Mouse (Mus musculus): Measurements from ENCODE around the gene Osbpl11. TPM values are rescaled to one million over a fixed set of nuclear protein-coding genes. Genes with fewer than 3 reads are reported as not detected.

The Osbpl11 gene
- polyA plus RNA-seq, 1 experiment from 2014 or later, result 17.6 TPM

- Histone ChIP-seq H3K4me1 (no peaks in the 10 kb centered on the region), H3K9ac (no peak overlapping the region), H3K4me3 (no peak overlapping the region), H3K27me3 (no peaks in the 10 kb centered on the region), H3K9me3 (no peaks in the 10 kb centered on the region), H3K36me3 (no peaks in the 10 kb centered on the region), H3K4me2 (replicated peaks) (no peak overlapping the region), H3K27ac (no peak overlapping the region)
- 85% methylated on average over 3 of the region's 3 CpGs for WGBS
- no peak for ATAC-seq (ENCODE audit: low FRiP score, low read depth)
These were observed 5.0 kb upstream of the Osbpl11 start for GRCm38 (mm10) chr16:33179911-33180310.

GRCm38 (mm10) chr16:33180793-33181192 lies 4.1 kb upstream of the Osbpl11 start:
- H3K27ac ChIP-seq, result no peak overlapping the region
- H3K9me3 ChIP-seq, result no peaks in the 10 kb centered on the region
- WGBS, result 60% methylated on average over 3 of the region's 3 CpGs
- H3K4me3 ChIP-seq, result no peak overlapping the region
- no peak overlapping the region for H3K9ac ChIP-seq
- H3K27me3 ChIP-seq, result no peaks in the 10 kb centered on the region
- peaks cover 3% of the 10 kb centered on the region for H3K4me1 ChIP-seq
- no peak overlapping the region for H3K4me2 ChIP-seq (replicated peaks)
- H3K36me3 ChIP-seq, result no peaks in the 10 kb centered on the region
- ATAC-seq (ENCODE audit: low FRiP score, low read depth), result no peak

- H3K36me3 ChIP-seq, result no peaks in the 10 kb centered on the region
- no peaks in the 10 kb centered on the region for H3K27me3 ChIP-seq
- peak overlapping the region; percentile 90 for H3K27ac ChIP-seq
- H3K4me2 ChIP-seq (replicated peaks), result peak overlapping the region; percentile 97
- under 1% methylated on average over 53 of the region's 59 CpGs for WGBS
- ATAC-seq (ENCODE audit: low FRiP score, low read depth), result peak; percentile 79; the same call in 1 of the 2 replicates
- peak overlapping the region; percentile 94 for H3K4me3 ChIP-seq
- H3K9ac ChIP-seq, result peak overlapping the region; percentile 95
- no peaks in the 10 kb centered on the region for H3K9me3 ChIP-seq
- H3K4me1 ChIP-seq, result peaks cover 27% of the 10 kb centered on the region
These were observed 583 bp downstream of the Osbpl11 start for GRCm38 (mm10) chr16:33185261-33186046.

GRCm38 (mm10) chr16:33186134-33186533 lies 1.3 kb downstream of the Osbpl11 start:
- WGBS, result 29% methylated on average over 4 of the region's 4 CpGs
- H3K27ac ChIP-seq, result no peak overlapping the region; the same call in 1 of the 2 replicates
- H3K4me2 ChIP-seq (replicated peaks), result peak overlapping the region; percentile 97
- no peaks in the 10 kb centered on the region for H3K36me3 ChIP-seq
- ATAC-seq (ENCODE audit: low FRiP score, low read depth), result no peak
- peaks cover 27% of the 10 kb centered on the region for H3K4me1 ChIP-seq
- H3K4me3 ChIP-seq, result peak overlapping the region; percentile 94
- H3K9me3 ChIP-seq, result no peaks in the 10 kb centered on the region
- H3K27me3 ChIP-seq, result no peaks in the 10 kb centered on the region
- peak overlapping the region; percentile 95 for H3K9ac ChIP-seq

GRCm38 (mm10) chr16:33188076-33188475 lies 3.2 kb downstream of the Osbpl11 start:
- no peaks in the 10 kb centered on the region for H3K27me3 ChIP-seq
- 60% methylated on average over 3 of the region's 3 CpGs for WGBS
- H3K36me3 ChIP-seq, result no peaks in the 10 kb centered on the region
- peaks cover 27% of the 10 kb centered on the region for H3K4me1 ChIP-seq
- H3K4me2 ChIP-seq (replicated peaks), result no peak overlapping the region
- no peak overlapping the region for H3K4me3 ChIP-seq
- no peak overlapping the region for H3K9ac ChIP-seq
- no peak for ATAC-seq (ENCODE audit: low FRiP score, low read depth)
- no peaks in the 10 kb centered on the region for H3K9me3 ChIP-seq
- no peak overlapping the region for H3K27ac ChIP-seq

- 81% methylated on average over 2 of the region's 2 CpGs for WGBS
- no peak overlapping the region for H3K9ac ChIP-seq
These were observed 6.8 kb downstream of the Osbpl11 start for GRCm38 (mm10) chr16:33191671-33192091.

GRCm38 (mm10) chr16:33192280-33192679 lies 7.4 kb downstream of the Osbpl11 start:
- Histone ChIP-seq H3K9ac (no peak overlapping the region), H3K4me3 (no peak overlapping the region), H3K27ac (no peak overlapping the region), H3K4me2 (replicated peaks) (no peak overlapping the region), H3K4me1 (peaks cover 12% of the 10 kb centered on the region), H3K36me3 (peaks cover 8% of the 10 kb centered on the region), H3K9me3 (no peaks in the 10 kb centered on the region), H3K27me3 (no peaks in the 10 kb centered on the region)
- WGBS, result 71% methylated on average over 2 of the region's 2 CpGs
- ATAC-seq (ENCODE audit: low FRiP score, low read depth), result no peak

More at GRCm38 (mm10) chr16:33191671-33192091, 6.8 kb downstream of the Osbpl11 start:
- H3K4me3 ChIP-seq, result no peak overlapping the region
- ATAC-seq (ENCODE audit: low FRiP score, low read depth), result no peak
- peaks cover 8% of the 10 kb centered on the region for H3K36me3 ChIP-seq
- no peaks in the 10 kb centered on the region for H3K9me3 ChIP-seq
- no peak overlapping the region for H3K27ac ChIP-seq
- peaks cover 17% of the 10 kb centered on the region for H3K4me1 ChIP-seq
- H3K4me2 ChIP-seq (replicated peaks), result no peak overlapping the region
- no peaks in the 10 kb centered on the region for H3K27me3 ChIP-seq

- peaks cover 16% of the 10 kb centered on the region for H3K36me3 ChIP-seq
- no peaks in the 10 kb centered on the region for H3K27me3 ChIP-seq
- H3K9me3 ChIP-seq, result no peaks in the 10 kb centered on the region
- no peak overlapping the region for H3K27ac ChIP-seq
- H3K4me3 ChIP-seq, result no peak overlapping the region
- ATAC-seq (ENCODE audit: low FRiP score, low read depth), result no peak
- 43% methylated on average over 2 of the region's 2 CpGs for WGBS
- H3K4me1 ChIP-seq, result 0 out of 2 replicates have a peak, but pooled peaks cover 2% of the 10 kb centered on the region
- H3K4me2 ChIP-seq (replicated peaks), result no peak overlapping the region
- no peak overlapping the region for H3K9ac ChIP-seq
These were observed 8.8 kb downstream of the Osbpl11 start for GRCm38 (mm10) chr16:33193649-33194048.

- Histone ChIP-seq H3K4me3 (no peak overlapping the region), H3K4me1 (no peaks in the 10 kb centered on the region), H3K9ac (no peak overlapping the region), H3K9me3 (no peaks in the 10 kb centered on the region), H3K4me2 (replicated peaks) (no peak overlapping the region), H3K27me3 (no peaks in the 10 kb centered on the region), H3K27ac (no peak overlapping the region), H3K36me3 (peaks cover 36% of the 10 kb centered on the region)
- 39% methylated on average over 3 of the region's 5 CpGs for WGBS
- no peak for ATAC-seq (ENCODE audit: low FRiP score, low read depth)
These were observed 10.9 kb downstream of the Osbpl11 start for GRCm38 (mm10) chr16:33195686-33196313.

- no peak overlapping the region for H3K4me3 ChIP-seq
- no peak overlapping the region for H3K27ac ChIP-seq
- H3K4me1 ChIP-seq, result no peaks in the 10 kb centered on the region
- no peaks in the 10 kb centered on the region for H3K9me3 ChIP-seq
- H3K27me3 ChIP-seq, result no peaks in the 10 kb centered on the region
- H3K36me3 ChIP-seq, result peaks cover 44% of the 10 kb centered on the region
- no peak overlapping the region for H3K9ac ChIP-seq
- 91% methylated on average over 6 of the region's 6 CpGs for WGBS
- no peak overlapping the region for H3K4me2 ChIP-seq (replicated peaks)
- no peak for ATAC-seq (ENCODE audit: low FRiP score, low read depth)
These were observed 11.7 kb downstream of the Osbpl11 start for GRCm38 (mm10) chr16:33196578-33196977.

GRCm38 (mm10) chr16:33200589-33200988 lies 15.7 kb downstream of the Osbpl11 start:
- Histone ChIP-seq H3K4me3 (no peak overlapping the region), H3K9me3 (no peaks in the 10 kb centered on the region), H3K4me1 (0 out of 2 replicates have a peak, but pooled peaks cover 4% of the 10 kb centered on the region), H3K9ac (no peak overlapping the region), H3K36me3 (peaks cover 57% of the 10 kb centered on the region), H3K27ac (no peak overlapping the region), H3K27me3 (no peaks in the 10 kb centered on the region), H3K4me2 (replicated peaks) (no peak overlapping the region)
- 94% methylated on average over 8 of the region's 8 CpGs for WGBS
- no peak for ATAC-seq (ENCODE audit: low FRiP score, low read depth)

GRCm38 (mm10) chr16:33210812-33211211 lies 25.9 kb downstream of the Osbpl11 start:
- Histone ChIP-seq H3K36me3 (peaks cover 72% of the 10 kb centered on the region), H3K27ac (no peak overlapping the region), H3K4me1 (no peaks in the 10 kb centered on the region), H3K4me2 (replicated peaks) (no peak overlapping the region), H3K4me3 (no peak overlapping the region), H3K27me3 (no peaks in the 10 kb centered on the region), H3K9me3 (0 out of 2 replicates have a peak, but pooled peaks cover 3% of the 10 kb centered on the region), H3K9ac (no peak overlapping the region)
- ATAC-seq (ENCODE audit: low FRiP score, low read depth), result no peak
- 77% methylated on average over 2 of the region's 2 CpGs for WGBS

Data from limb, embryonic 13.5 days (tissue).